Mouse (Mus musculus) spleen, adult 2 months (tissue): ENCODE data around the gene Gabbr2.

Experiments
- CTCF ChIP-seq: fragments of 200-500 bp; IDR thresholded peaks from 2 replicates; pipeline ENCODE4 v1.5.1; 2011; ENCODE audit warnings: mild to moderate bottlenecking, inconsistent platforms; ENCODE audit not compliant: insufficient read depth, insufficient read length, insufficient replicate concordance; ENCODE audit errors: extremely low read depth
- POLR2A ChIP-seq: fragments of 200-500 bp; IDR thresholded peaks from 2 replicates; pipeline ENCODE4 v1.6.1; 2011; ENCODE audit warnings: low read depth, low read length, inconsistent platforms

DNA sequence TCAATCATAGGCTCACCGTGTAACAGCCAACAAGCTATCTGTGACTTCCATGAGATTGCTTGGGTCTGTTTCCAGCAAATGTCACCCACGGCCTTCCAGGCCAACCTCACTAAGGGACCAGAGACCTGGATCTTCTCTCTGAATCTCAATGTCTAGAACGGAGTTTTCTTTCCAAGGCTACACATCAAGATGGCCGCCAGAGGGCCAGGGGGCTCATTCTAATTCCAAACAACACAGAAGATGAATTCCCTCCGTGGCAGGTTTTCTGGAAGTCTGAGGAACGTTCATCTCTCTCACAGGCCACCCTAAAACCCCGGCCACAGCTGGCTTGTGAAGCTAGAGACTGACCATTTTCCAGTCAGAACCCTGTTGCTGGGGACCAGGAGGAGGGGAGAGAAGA is 196.0 kb downstream of the Gabbr2 start:
- no peak for TF ChIP-seq POLR2A
- TF ChIP-seq CTCF: no peak
